Mouse (Mus musculus) heart, postnatal 0 days (tissue): ENCODE data around the gene Glb1l.

Experiments used
- CTCF ChIP-seq: IDR thresholded peaks from 2 replicates; pipeline ENCODE4 v1.5.1; 2016; ENCODE audit warnings: antibody characterized with exemption, control low read depth, low read depth
- EP300 ChIP-seq: IDR thresholded peaks from 2 replicates; pipeline ENCODE4 v1.6.1; 2016; ENCODE audit warnings: antibody characterized with exemption, low read depth

DNA sequence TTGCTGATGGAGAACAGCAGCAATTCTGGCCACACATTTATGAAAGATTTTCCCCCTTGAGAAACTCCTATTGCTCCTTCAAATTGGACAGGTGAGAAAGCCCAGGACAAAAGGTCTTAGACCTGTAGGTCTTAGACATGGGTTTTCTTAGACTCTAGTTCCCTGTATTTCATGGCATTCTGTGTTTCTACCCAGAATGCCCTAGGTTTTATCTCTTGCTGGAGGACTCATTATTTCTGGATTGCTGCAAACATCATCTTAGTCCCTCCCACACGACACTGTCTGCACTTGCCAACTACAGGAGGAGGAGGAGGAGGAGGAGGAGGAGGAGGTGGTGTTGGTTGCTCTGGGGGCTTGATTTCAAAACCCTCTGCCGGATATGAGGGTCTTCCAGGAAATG, 15.5 kb upstream of the Glb1l start:
- TF ChIP-seq EP300 (no peak), CTCF (no peak)
